Mouse (Mus musculus): ENCODE results near the gene Hdgfl2.

GRCm38 (mm10) chr17:56133457-56134363, 54.3 kb downstream of the Hdgfl2 start:
- TF ChIP-seq CTCF (IDR thresholded peaks at IDR 0.05; ENCODE audit: control insufficient read depth, insufficient read depth, insufficient replicate concordance, low read depth, low read length) (no peak), POLR2A (IDR thresholded peaks at IDR 0.05; ENCODE audit: control insufficient read depth, low read depth, low read length) (no peak)

Measured in testis, adult 2 months (tissue).